Mouse (Mus musculus) embryo, embryonic 10.5 days (tissue): ENCODE measurements around the gene Il27.

Source experiments
- DNase-seq: peaks from one replicate; pipeline ENCODE4 v3.0.0-alpha.2; 2015; ENCODE audit warnings: low spot score

The Il27 gene

GRCm38 (mm10) chr7:126594862-126595561 is at the start of gene Il27:
TSS of gene Il27 (minus strand) at chr7:126594941.
- DNase-seq = no peak

GRCm38 (mm10) chr7:126644345-126644744 is 49.6 kb upstream of the Il27 start:
- no peak for DNase-seq

GRCm38 (mm10) chr7:126643244-126643617 is 48.5 kb upstream of the Il27 start:
- peak; percentile 59 for DNase-seq

- no peak for DNase-seq
Measured at GRCm38 (mm10) chr7:126642545-126643243, 48.0 kb upstream of the Il27 start.

GRCm38 (mm10) chr7:126636733-126637520 is 42.2 kb upstream of the Il27 start:
- peak; percentile 64 for DNase-seq

- DNase-seq = no peak
Measured at GRCm38 (mm10) chr7:126635375-126635774, 40.6 kb upstream of the Il27 start.

- no peak for DNase-seq
Measured at GRCm38 (mm10) chr7:126632478-126632877, 37.7 kb upstream of the Il27 start.

GRCm38 (mm10) chr7:126630824-126631518 is 36.2 kb upstream of the Il27 start, which contains the start of gene Nupr1:
TSS of gene Nupr1 (minus strand) at chr7:126630861.
- no peak for DNase-seq

GRCm38 (mm10) chr7:126629915-126630314 is 35.2 kb upstream of the Il27 start:
- DNase-seq = no peak

- DNase-seq = no peak
Measured at GRCm38 (mm10) chr7:126628111-126628510, 33.4 kb upstream of the Il27 start.

GRCm38 (mm10) chr7:126625807-126626600 is 31.3 kb upstream of the Il27 start:
- no peak for DNase-seq

GRCm38 (mm10) chr7:126625369-126625768 is 30.6 kb upstream of the Il27 start:
- DNase-seq = no peak

- DNase-seq = no peak
Measured at GRCm38 (mm10) chr7:126624774-126625173, 30.0 kb upstream of the Il27 start.

- DNase-seq = no peak
Measured at GRCm38 (mm10) chr7:126623381-126623780, 28.6 kb upstream of the Il27 start.

GRCm38 (mm10) chr7:126621452-126622359 is 27.0 kb upstream of the Il27 start:
- no peak for DNase-seq

- DNase-seq = no peak
Measured at GRCm38 (mm10) chr7:126619559-126620275, 25.0 kb upstream of the Il27 start.

GRCm38 (mm10) chr7:126616707-126617106 is 22.0 kb upstream of the Il27 start:
- no peak for DNase-seq

GRCm38 (mm10) chr7:126612736-126613135 is 18.0 kb upstream of the Il27 start:
- no peak for DNase-seq

GRCm38 (mm10) chr7:126607796-126608195 is 13.1 kb upstream of the Il27 start:
- no peak for DNase-seq

- no peak for DNase-seq
Measured at GRCm38 (mm10) chr7:126607064-126607463, 12.3 kb upstream of the Il27 start.
